Mouse (Mus musculus) embryonic facial prominence, embryonic 15.5 days (tissue): ENCODE results near the gene Cwc27. TPM values are rescaled to one million over a fixed set of nuclear protein-coding genes. Genes with fewer than 3 reads are reported as not detected.

Experiments used
- ATAC-seq: fragments of 200-750 bp; cut with Nextera tagmentation; 2 replicates; pipeline ENCODE4 v1.8.0; 2017; ENCODE audit warnings: low read depth, moderate TSS enrichment; ENCODE audit not compliant: insufficient number of reproducible peaks, low FRiP score, low TSS enrichment
- H3K27ac ChIP-seq: fragments of 300-500 bp; sonication (generic); replicated peaks from 2 replicates; pipeline ENCODE4 v1.5.1; 2015; ENCODE audit warnings: mild to moderate bottlenecking, inconsistent platforms
- H3K27me3 ChIP-seq: fragments of 300-500 bp; sonication (generic); 2 replicates; pipeline ENCODE4 v1.6.1; 2015; ENCODE audit warnings: inconsistent platforms
- H3K36me3 ChIP-seq: fragments of 300-500 bp; sonication (generic); 2 replicates; pipeline ENCODE4 v1.6.1; 2015; ENCODE audit warnings: mild to moderate bottlenecking, inconsistent platforms
- H3K4me1 ChIP-seq: fragments of 300-500 bp; sonication (generic); 2 replicates; pipeline ENCODE4 v1.6.1; 2015; ENCODE audit warnings: inconsistent platforms
- H3K4me2 ChIP-seq: fragments of 300-500 bp; sonication (generic); replicated peaks from 2 replicates; pipeline ENCODE4 v1.6.1; 2015; ENCODE audit warnings: mild to moderate bottlenecking, inconsistent platforms
- H3K4me3 ChIP-seq: fragments of 300-500 bp; sonication (generic); replicated peaks from 2 replicates; pipeline ENCODE4 v1.5.1; 2015; ENCODE audit warnings: mild to moderate bottlenecking, inconsistent platforms
- H3K9ac ChIP-seq: fragments of 300-500 bp; sonication (generic); 2 replicates; pipeline ENCODE4 v1.6.1; 2015; ENCODE audit warnings: inconsistent platforms
- H3K9me3 ChIP-seq: fragments of 300-500 bp; sonication (generic); replicated peaks from 2 replicates; pipeline ENCODE4 v1.6.1; 2016; ENCODE audit warnings: inconsistent platforms
- WGBS: fragments of 180-500 bp; shearing (Covaris S2); methylation state at CpG from one replicate; pipeline ENCODE4 v1.1.7; 2015; 5-methylcytosine and 5-hydroxymethylcytosine counted together
- polyA plus RNA-seq: library from polyadenylated mRNA; unstranded; fragments of >200 nt; fragmentation: Nextera tagmentation; extraction: Ambion mirVana; gene quantifications from 2 replicates; pipeline ENCODE4 v1.2.1, GENCODE M21; 2015

Cwc27 gene
- polyA plus RNA-seq, 1 experiment from 2014 or later, result 23.4 TPM

GRCm38 (mm10) chr13:104685537-104685936, 131.4 kb downstream of the Cwc27 start:
- Histone ChIP-seq H3K27me3 (no peaks in the 10 kb centered on the region), H3K4me3 (no peak overlapping the region), H3K4me1 (no peaks in the 10 kb centered on the region), H3K9ac (no peak overlapping the region), H3K4me2 (no peak overlapping the region), H3K36me3 (no peaks in the 10 kb centered on the region), H3K9me3 (no peaks in the 10 kb centered on the region), H3K27ac (no peak overlapping the region)
- no peak for ATAC-seq
- WGBS, result 57% methylated on average over 2 of the region's 2 CpGs

- no peaks in the 10 kb centered on the region for H3K36me3 ChIP-seq
- H3K9me3 ChIP-seq, result no peaks in the 10 kb centered on the region
- ATAC-seq, result no peak
- 22% methylated on average over 6 of the region's 6 CpGs for WGBS
- H3K4me2 ChIP-seq, result no peak overlapping the region
- H3K4me3 ChIP-seq, result no peak overlapping the region
- no peak overlapping the region for H3K27ac ChIP-seq
- H3K27me3 ChIP-seq, result no peaks in the 10 kb centered on the region
- no peaks in the 10 kb centered on the region for H3K4me1 ChIP-seq
- H3K9ac ChIP-seq, result no peak overlapping the region
Measured at GRCm38 (mm10) chr13:104684361-104685011, 132.5 kb downstream of the Cwc27 start.

GRCm38 (mm10) chr13:104681212-104681611, 135.7 kb downstream of the Cwc27 start:
- H3K36me3 ChIP-seq, result no peaks in the 10 kb centered on the region
- H3K9me3 ChIP-seq, result 0 out of 2 replicates have a peak, but pooled peaks cover 3% of the 10 kb centered on the region
- H3K27me3 ChIP-seq, result no peaks in the 10 kb centered on the region
- no peak overlapping the region for H3K4me3 ChIP-seq
- no peak for ATAC-seq
- no peak overlapping the region for H3K27ac ChIP-seq
- no peak overlapping the region for H3K9ac ChIP-seq
- H3K4me2 ChIP-seq, result no peak overlapping the region
- 51% methylated on average over 1 of the region's 1 CpGs for WGBS
- H3K4me1 ChIP-seq, result no peaks in the 10 kb centered on the region

- Histone ChIP-seq H3K9me3 (no peaks in the 10 kb centered on the region), H3K27me3 (no peaks in the 10 kb centered on the region), H3K4me3 (no peak overlapping the region), H3K9ac (no peak overlapping the region), H3K36me3 (peaks cover 6% of the 10 kb centered on the region; the same call in 1 of the 2 replicates), H3K4me2 (no peak overlapping the region), H3K27ac (no peak overlapping the region), H3K4me1 (no peaks in the 10 kb centered on the region)
- ATAC-seq, result no peak
- 92% methylated on average over 9 of the region's 9 CpGs for WGBS
Measured at GRCm38 (mm10) chr13:104661188-104661587, 155.8 kb downstream of the Cwc27 start.

GRCm38 (mm10) chr13:104660042-104660680, 156.8 kb downstream of the Cwc27 start:
- ATAC-seq, result no peak
- Histone ChIP-seq H3K9ac (no peak overlapping the region), H3K4me1 (no peaks in the 10 kb centered on the region), H3K9me3 (no peaks in the 10 kb centered on the region), H3K4me3 (no peak overlapping the region), H3K4me2 (no peak overlapping the region), H3K36me3 (peaks cover 6% of the 10 kb centered on the region; the same call in 1 of the 2 replicates), H3K27me3 (no peaks in the 10 kb centered on the region), H3K27ac (no peak overlapping the region)
- WGBS, result 88% methylated on average over 7 of the region's 7 CpGs

GRCm38 (mm10) chr13:104656666-104657272, 160.2 kb downstream of the Cwc27 start:
- Histone ChIP-seq H3K4me1 (peaks cover 4% of the 10 kb centered on the region; the same call in 1 of the 2 replicates), H3K4me3 (no peak overlapping the region), H3K4me2 (no peak overlapping the region), H3K27ac (no peak overlapping the region), H3K36me3 (peaks cover 6% of the 10 kb centered on the region; the same call in 1 of the 2 replicates), H3K9me3 (no peaks in the 10 kb centered on the region), H3K9ac (no peak overlapping the region), H3K27me3 (no peaks in the 10 kb centered on the region)
- 91% methylated on average over 5 of the region's 5 CpGs for WGBS
- no peak for ATAC-seq

GRCm38 (mm10) chr13:104655137-104655536, 161.8 kb downstream of the Cwc27 start:
- H3K9me3 ChIP-seq, result no peaks in the 10 kb centered on the region
- no peak overlapping the region for H3K4me3 ChIP-seq
- no peak overlapping the region; the same call in 1 of the 2 replicates for H3K27ac ChIP-seq
- no peak overlapping the region for H3K4me2 ChIP-seq
- peaks cover 4% of the 10 kb centered on the region; the same call in 1 of the 2 replicates for H3K4me1 ChIP-seq
- 38% methylated on average over 3 of the region's 3 CpGs for WGBS
- no peaks in the 10 kb centered on the region for H3K27me3 ChIP-seq
- no peak for ATAC-seq
- no peaks in the 10 kb centered on the region for H3K36me3 ChIP-seq
- no peak overlapping the region for H3K9ac ChIP-seq

GRCm38 (mm10) chr13:104651763-104652162, 165.2 kb downstream of the Cwc27 start:
- H3K4me2 ChIP-seq, result no peak overlapping the region
- ATAC-seq, result no peak
- no peaks in the 10 kb centered on the region for H3K27me3 ChIP-seq
- H3K27ac ChIP-seq, result no peak overlapping the region
- 68% methylated on average over 2 of the region's 2 CpGs for WGBS
- H3K36me3 ChIP-seq, result no peaks in the 10 kb centered on the region
- no peak overlapping the region for H3K4me3 ChIP-seq
- peaks cover 4% of the 10 kb centered on the region; the same call in 1 of the 2 replicates for H3K4me1 ChIP-seq
- no peaks in the 10 kb centered on the region for H3K9me3 ChIP-seq
- H3K9ac ChIP-seq, result no peak overlapping the region

GRCm38 (mm10) chr13:104650654-104651053, 166.3 kb downstream of the Cwc27 start:
- Histone ChIP-seq H3K36me3 (no peaks in the 10 kb centered on the region), H3K9ac (no peak overlapping the region), H3K9me3 (no peaks in the 10 kb centered on the region), H3K27ac (no peak overlapping the region), H3K4me3 (no peak overlapping the region), H3K27me3 (no peaks in the 10 kb centered on the region), H3K4me1 (peaks cover 4% of the 10 kb centered on the region; the same call in 1 of the 2 replicates), H3K4me2 (no peak overlapping the region)
- 81% methylated on average over 2 of the region's 2 CpGs for WGBS
- ATAC-seq, result no peak

GRCm38 (mm10) chr13:104650145-104650544, 166.8 kb downstream of the Cwc27 start:
- Histone ChIP-seq H3K36me3 (no peaks in the 10 kb centered on the region), H3K4me1 (peaks cover 4% of the 10 kb centered on the region; the same call in 1 of the 2 replicates), H3K9me3 (no peaks in the 10 kb centered on the region), H3K27ac (no peak overlapping the region), H3K4me3 (no peak overlapping the region), H3K9ac (no peak overlapping the region), H3K4me2 (no peak overlapping the region), H3K27me3 (no peaks in the 10 kb centered on the region)
- ATAC-seq, result no peak
- WGBS, result 59% methylated on average over 5 of the region's 5 CpGs

GRCm38 (mm10) chr13:104645778-104646425, 171.0 kb downstream of the Cwc27 start:
- no peak overlapping the region for H3K4me3 ChIP-seq
- no peak overlapping the region for H3K4me2 ChIP-seq
- H3K9me3 ChIP-seq, result no peaks in the 10 kb centered on the region
- no peak overlapping the region for H3K9ac ChIP-seq
- WGBS, result 85% methylated on average over 6 of the region's 6 CpGs
- H3K4me1 ChIP-seq, result no peaks in the 10 kb centered on the region
- H3K27ac ChIP-seq, result no peak overlapping the region
- no peaks in the 10 kb centered on the region for H3K36me3 ChIP-seq
- no peak for ATAC-seq
- H3K27me3 ChIP-seq, result no peaks in the 10 kb centered on the region
